Mouse (Mus musculus): Measurements from ENCODE around the gene Olfr775. TPM values are rescaled to one million over a fixed set of nuclear protein-coding genes. Genes with fewer than 3 reads are reported as not detected.

Olfr775 gene
- not detected in 2 replicates for polyA plus RNA-seq (2012; rRNA removed)
- not detected in 2 replicates for polyA plus RNA-seq (2014; fragmentation: Nextera tagmentation; extraction: Ambion mirVana)

- H3K9me3 ChIP-seq (ENCODE audit: control insufficient read depth, low read length), result no peaks in the 10 kb centered on the region
- no peaks in the 10 kb centered on the region for H3K27me3 ChIP-seq (ENCODE audit: control insufficient read depth, insufficient read depth, low read length)
- H3K4me1 ChIP-seq (replicated peaks; ENCODE audit: control insufficient read depth in 2 of 2, insufficient read depth in 2 of 2, low read length in 1 of 2), result no peaks in the 10 kb centered on the region
- H3K9ac ChIP-seq (replicated peaks), result no peak within 1 kb of the TSS
- no peak within 1 kb of the TSS for H3K4me2 ChIP-seq (ENCODE audit: low read depth)
- WGBS (ENCODE audit: insufficient replicate concordance), result 48% methylated on average over 3 of the region's 3 CpGs
- DNase-seq (ENCODE audit: low read depth in 3 of 3, low spot score in 3 of 3) (no peak), ATAC-seq (ENCODE audit: insufficient read depth) (no peak)
- no peak within 1 kb of the TSS for H3K27ac ChIP-seq
- H3K36me3 ChIP-seq (replicated peaks; ENCODE audit: control insufficient read depth, insufficient read depth, low read depth), result no peaks in the 10 kb centered on the region
- TF ChIP-seq CTCF (IDR thresholded peaks at IDR 0.05; ENCODE audit: low read depth), result no peak
- no peak for TF ChIP-seq EP300 (IDR thresholded peaks at IDR 0.05; ENCODE audit: low read depth)
- no peak within 1 kb of the TSS for H3K4me3 ChIP-seq (ENCODE audit: insufficient read depth in 1 of 2, low read depth in 2 of 2, low read length in 2 of 2)
Measured at GRCm38 (mm10) chr10:129248112-129248511, at the start of gene Olfr775. Gene Olfr775, plus strand, starts transcription at chr10:129248412.

- H3K4me1 ChIP-seq (replicated peaks; ENCODE audit: control insufficient read depth in 2 of 2, insufficient read depth in 2 of 2, low read length in 1 of 2), result no peaks in the 10 kb centered on the region
- ATAC-seq (ENCODE audit: insufficient read depth), result no peak
- no peak overlapping the region for H3K4me2 ChIP-seq (ENCODE audit: low read depth)
- no peak overlapping the region for H3K4me3 ChIP-seq (ENCODE audit: insufficient read depth in 1 of 2, low read depth in 2 of 2, low read length in 2 of 2)
- 46% methylated on average over 1 of the region's 1 CpGs for WGBS (ENCODE audit: insufficient replicate concordance)
- no peaks in the 10 kb centered on the region for H3K36me3 ChIP-seq (replicated peaks; ENCODE audit: control insufficient read depth, insufficient read depth, low read depth)
- DNase-seq (ENCODE audit: low read depth in 3 of 3, low spot score in 3 of 3), result no peak
- H3K27me3 ChIP-seq (ENCODE audit: control insufficient read depth, insufficient read depth, low read length), result no peaks in the 10 kb centered on the region
- H3K9ac ChIP-seq (replicated peaks), result no peak overlapping the region
- TF ChIP-seq CTCF (IDR thresholded peaks at IDR 0.05; ENCODE audit: low read depth) (no peak), EP300 (IDR thresholded peaks at IDR 0.05; ENCODE audit: low read depth) (no peak)
- H3K27ac ChIP-seq, result no peak overlapping the region
- H3K9me3 ChIP-seq (ENCODE audit: control insufficient read depth, low read length), result no peaks in the 10 kb centered on the region
Measured at GRCm38 (mm10) chr10:129230737-129231136, 17.5 kb upstream of the Olfr775 start.

- H3K4me1 ChIP-seq (replicated peaks; ENCODE audit: control insufficient read depth in 2 of 2, insufficient read depth in 2 of 2, low read length in 1 of 2), result no peaks in the 10 kb centered on the region
- H3K9me3 ChIP-seq (ENCODE audit: control insufficient read depth, low read length), result no peaks in the 10 kb centered on the region
- H3K27me3 ChIP-seq (ENCODE audit: control insufficient read depth, insufficient read depth, low read length), result no peaks in the 10 kb centered on the region
- no peak for ATAC-seq (ENCODE audit: insufficient read depth)
- TF ChIP-seq EP300 (IDR thresholded peaks at IDR 0.05; ENCODE audit: low read depth), result no peak
- no peak within 1 kb of the TSS for H3K9ac ChIP-seq (replicated peaks)
- WGBS (ENCODE audit: insufficient replicate concordance), result 44% methylated on average over 2 of the region's 2 CpGs
- no peak within 1 kb of the TSS for H3K27ac ChIP-seq
- H3K36me3 ChIP-seq (replicated peaks; ENCODE audit: control insufficient read depth, insufficient read depth, low read depth), result no peaks in the 10 kb centered on the region
- DNase-seq (ENCODE audit: low read depth in 3 of 3, low spot score in 3 of 3), result no peak
- no peak within 1 kb of the TSS for H3K4me2 ChIP-seq (ENCODE audit: low read depth)
- H3K4me3 ChIP-seq (ENCODE audit: insufficient read depth in 1 of 2, low read depth in 2 of 2, low read length in 2 of 2), result no peak within 1 kb of the TSS
Measured at GRCm38 (mm10) chr10:129235904-129236303, 12.3 kb upstream of the Olfr775 start, which contains the start of gene Olfr774. Gene Olfr774, plus strand, starts transcription at chr10:129236204.

GRCm38 (mm10) chr10:129258827-129259226, 10.6 kb downstream of the Olfr775 start, which contains the start of gene Olfr776:
Gene Olfr776, plus strand, starts transcription at chr10:129259127.
- no peak for TF ChIP-seq EP300 (IDR thresholded peaks at IDR 0.05; ENCODE audit: low read depth)
- no peak for TF ChIP-seq CTCF (IDR thresholded peaks at IDR 0.05; ENCODE audit: low read depth)
- Histone ChIP-seq H3K9ac (replicated peaks) (no peak within 1 kb of the TSS), H3K9me3 (ENCODE audit: control insufficient read depth, low read length) (no peaks in the 10 kb centered on the region), H3K4me2 (ENCODE audit: low read depth) (no peak within 1 kb of the TSS), H3K4me1 (replicated peaks; ENCODE audit: control insufficient read depth in 2 of 2, insufficient read depth in 2 of 2, low read length in 1 of 2) (no peaks in the 10 kb centered on the region), H3K27me3 (ENCODE audit: control insufficient read depth, insufficient read depth, low read length) (no peaks in the 10 kb centered on the region), H3K36me3 (replicated peaks; ENCODE audit: control insufficient read depth, insufficient read depth, low read depth) (no peaks in the 10 kb centered on the region), H3K4me3 (ENCODE audit: insufficient read depth in 1 of 2, low read depth in 2 of 2, low read length in 2 of 2) (no peak within 1 kb of the TSS), H3K27ac (no peak within 1 kb of the TSS)
- DNase-seq (ENCODE audit: low read depth in 3 of 3, low spot score in 3 of 3), result no peak
- no peak for ATAC-seq (ENCODE audit: insufficient read depth)

GRCm38 (mm10) chr10:129271081-129271535, 22.9 kb downstream of the Olfr775 start, which contains the start of gene Olfr777:
Gene Olfr777, minus strand, starts transcription at chr10:129271485.
- DNase-seq (ENCODE audit: low read depth in 3 of 3, low spot score in 3 of 3) (no peak), ATAC-seq (ENCODE audit: insufficient read depth) (no peak)
- H3K9me3 ChIP-seq (ENCODE audit: control insufficient read depth, low read length), result no peaks in the 10 kb centered on the region
- H3K27me3 ChIP-seq (ENCODE audit: control insufficient read depth, insufficient read depth, low read length), result no peaks in the 10 kb centered on the region
- H3K9ac ChIP-seq (replicated peaks), result no peak within 1 kb of the TSS
- no peak within 1 kb of the TSS for H3K4me3 ChIP-seq (ENCODE audit: insufficient read depth in 1 of 2, low read depth in 2 of 2, low read length in 2 of 2)
- TF ChIP-seq CTCF (IDR thresholded peaks at IDR 0.05; ENCODE audit: low read depth), result no peak
- no peak for TF ChIP-seq EP300 (IDR thresholded peaks at IDR 0.05; ENCODE audit: low read depth)
- H3K4me1 ChIP-seq (replicated peaks; ENCODE audit: control insufficient read depth in 2 of 2, insufficient read depth in 2 of 2, low read length in 1 of 2), result no peaks in the 10 kb centered on the region
- H3K4me2 ChIP-seq (ENCODE audit: low read depth), result no peak within 1 kb of the TSS
- H3K36me3 ChIP-seq (replicated peaks; ENCODE audit: control insufficient read depth, insufficient read depth, low read depth), result no peaks in the 10 kb centered on the region
- no peak within 1 kb of the TSS for H3K27ac ChIP-seq
- 68% methylated on average over 2 of the region's 2 CpGs for WGBS (ENCODE audit: insufficient replicate concordance)

Other genes with a start within 250 kb of the Olfr775 start
- not detected in 2 replicates for gene Olfr763, start 237.6 kb upstream of the Olfr775 start, polyA plus RNA-seq (2012; rRNA removed)
- gene Olfr763, start 237.6 kb upstream of the Olfr775 start, polyA plus RNA-seq (2014; fragmentation: Nextera tagmentation; extraction: Ambion mirVana), result not detected in 2 replicates
- gene Olfr764-ps1, start 208.5 kb upstream of the Olfr775 start, polyA plus RNA-seq (2012; rRNA removed), result not detected in 2 replicates
- gene Olfr764-ps1, start 208.5 kb upstream of the Olfr775 start, polyA plus RNA-seq (2014; fragmentation: Nextera tagmentation; extraction: Ambion mirVana), result not detected in 2 replicates
- gene Olfr765, start 198.4 kb upstream of the Olfr775 start, polyA plus RNA-seq (2012; rRNA removed), result not detected in 2 replicates
- not detected in 2 replicates for gene Olfr765, start 198.4 kb upstream of the Olfr775 start, polyA plus RNA-seq (2014; fragmentation: Nextera tagmentation; extraction: Ambion mirVana)
- not detected in 2 replicates for gene Olfr766-ps1, start 179.4 kb upstream of the Olfr775 start, polyA plus RNA-seq (2012; rRNA removed)
- not detected in 2 replicates for gene Olfr766-ps1, start 179.4 kb upstream of the Olfr775 start, polyA plus RNA-seq (2014; fragmentation: Nextera tagmentation; extraction: Ambion mirVana)
- not detected in 2 replicates for gene Olfr767, start 165.5 kb upstream of the Olfr775 start, polyA plus RNA-seq (2012; rRNA removed)
- not detected in 2 replicates for gene Olfr767, start 165.5 kb upstream of the Olfr775 start, polyA plus RNA-seq (2014; fragmentation: Nextera tagmentation; extraction: Ambion mirVana)
- gene Olfr768, start 149.0 kb upstream of the Olfr775 start, polyA plus RNA-seq (2012; rRNA removed), result not detected in 2 replicates
- not detected in 2 replicates for gene Olfr768, start 149.0 kb upstream of the Olfr775 start, polyA plus RNA-seq (2014; fragmentation: Nextera tagmentation; extraction: Ambion mirVana)
- not detected in 2 replicates for gene Olfr769, start 130.6 kb upstream of the Olfr775 start, polyA plus RNA-seq (2012; rRNA removed)
- gene Olfr769, start 130.6 kb upstream of the Olfr775 start, polyA plus RNA-seq (2014; fragmentation: Nextera tagmentation; extraction: Ambion mirVana), result not detected in 2 replicates
- gene Olfr770, start 109.4 kb upstream of the Olfr775 start, polyA plus RNA-seq (2012; rRNA removed), result not detected in 2 replicates
- not detected in 2 replicates for gene Olfr770, start 109.4 kb upstream of the Olfr775 start, polyA plus RNA-seq (2014; fragmentation: Nextera tagmentation; extraction: Ambion mirVana)
- gene Olfr771, start 83.7 kb upstream of the Olfr775 start, polyA plus RNA-seq (2012; rRNA removed), result not detected in 2 replicates
- gene Olfr771, start 83.7 kb upstream of the Olfr775 start, polyA plus RNA-seq (2014; fragmentation: Nextera tagmentation; extraction: Ambion mirVana), result not detected in 2 replicates
- gene Olfr772, start 70.5 kb upstream of the Olfr775 start, polyA plus RNA-seq (2012; rRNA removed), result not detected in 2 replicates
- not detected in 2 replicates for gene Olfr772, start 70.5 kb upstream of the Olfr775 start, polyA plus RNA-seq (2014; fragmentation: Nextera tagmentation; extraction: Ambion mirVana)
- not detected in 2 replicates for gene Olfr773, start 61.0 kb upstream of the Olfr775 start, polyA plus RNA-seq (2012; rRNA removed)
- gene Olfr773, start 61.0 kb upstream of the Olfr775 start, polyA plus RNA-seq (2014; fragmentation: Nextera tagmentation; extraction: Ambion mirVana), result not detected in 2 replicates
- not detected in 2 replicates for gene Olfr774, start 12.2 kb upstream of the Olfr775 start, polyA plus RNA-seq (2012; rRNA removed)
- not detected in 2 replicates for gene Olfr774, start 12.2 kb upstream of the Olfr775 start, polyA plus RNA-seq (2014; fragmentation: Nextera tagmentation; extraction: Ambion mirVana)
- not detected in 2 replicates for gene Olfr776, start 10.7 kb downstream of the Olfr775 start, polyA plus RNA-seq (2012; rRNA removed)
- not detected in 2 replicates for gene Olfr776, start 10.7 kb downstream of the Olfr775 start, polyA plus RNA-seq (2014; fragmentation: Nextera tagmentation; extraction: Ambion mirVana)
- gene Olfr777, start 23.1 kb downstream of the Olfr775 start, polyA plus RNA-seq (2012; rRNA removed), result not detected in 2 replicates
- gene Olfr777, start 23.1 kb downstream of the Olfr775 start, polyA plus RNA-seq (2014; fragmentation: Nextera tagmentation; extraction: Ambion mirVana), result not detected in 2 replicates
- not detected in 2 replicates for gene Olfr780, start 69.7 kb downstream of the Olfr775 start, polyA plus RNA-seq (2012; rRNA removed)
- not detected in 2 replicates for gene Olfr780, start 69.7 kb downstream of the Olfr775 start, polyA plus RNA-seq (2014; fragmentation: Nextera tagmentation; extraction: Ambion mirVana)
- gene Olfr781, start 80.4 kb downstream of the Olfr775 start, polyA plus RNA-seq (2012; rRNA removed), result not detected in 2 replicates
- gene Olfr781, start 80.4 kb downstream of the Olfr775 start, polyA plus RNA-seq (2014; fragmentation: Nextera tagmentation; extraction: Ambion mirVana), result not detected in 2 replicates
- not detected in 2 replicates for gene Olfr782, start 100.4 kb downstream of the Olfr775 start, polyA plus RNA-seq (2012; rRNA removed)
- not detected in 2 replicates for gene Olfr782, start 100.4 kb downstream of the Olfr775 start, polyA plus RNA-seq (2014; fragmentation: Nextera tagmentation; extraction: Ambion mirVana)
- gene Olfr784, start 135.7 kb downstream of the Olfr775 start, polyA plus RNA-seq (2012; rRNA removed), result 0.01 TPM in 1 of 2 replicates, not detected in the other
- not detected in 2 replicates for gene Olfr784, start 135.7 kb downstream of the Olfr775 start, polyA plus RNA-seq (2014; fragmentation: Nextera tagmentation; extraction: Ambion mirVana)
- not detected in 2 replicates for gene Olfr785, start 157.0 kb downstream of the Olfr775 start, polyA plus RNA-seq (2012; rRNA removed)
- gene Olfr785, start 157.0 kb downstream of the Olfr775 start, polyA plus RNA-seq (2014; fragmentation: Nextera tagmentation; extraction: Ambion mirVana), result not detected in 2 replicates
- not detected in 2 replicates for gene Olfr786, start 178.9 kb downstream of the Olfr775 start, polyA plus RNA-seq (2012; rRNA removed)
- not detected in 2 replicates for gene Olfr786, start 178.9 kb downstream of the Olfr775 start, polyA plus RNA-seq (2014; fragmentation: Nextera tagmentation; extraction: Ambion mirVana)
- gene Olfr787, start 213.4 kb downstream of the Olfr775 start, polyA plus RNA-seq (2012; rRNA removed), result not detected in 2 replicates
- not detected in 2 replicates for gene Olfr787, start 213.4 kb downstream of the Olfr775 start, polyA plus RNA-seq (2014; fragmentation: Nextera tagmentation; extraction: Ambion mirVana)
- not detected in 2 replicates for gene Olfr788, start 222.6 kb downstream of the Olfr775 start, polyA plus RNA-seq (2012; rRNA removed)
- not detected in 2 replicates for gene Olfr788, start 222.6 kb downstream of the Olfr775 start, polyA plus RNA-seq (2014; fragmentation: Nextera tagmentation; extraction: Ambion mirVana)
- not detected in 2 replicates for gene Olfr789, start 236.3 kb downstream of the Olfr775 start, polyA plus RNA-seq (2012; rRNA removed)
- not detected in 2 replicates for gene Olfr789, start 236.3 kb downstream of the Olfr775 start, polyA plus RNA-seq (2014; fragmentation: Nextera tagmentation; extraction: Ambion mirVana)